Mouse (Mus musculus) stomach, postnatal 0 days (tissue): Measurements from ENCODE around the gene Plekha7.

Experiments
- CTCF ChIP-seq: IDR thresholded peaks from 2 replicates; pipeline ENCODE4 v1.5.1; 2016; ENCODE audit warnings: antibody characterized with exemption, low read depth, mild to moderate bottlenecking, moderate library complexity
- EP300 ChIP-seq: optimal IDR thresholded peaks from 2 replicates; pipeline ENCODE3; 2016; ENCODE audit warnings: antibody characterized with exemption

DNA sequence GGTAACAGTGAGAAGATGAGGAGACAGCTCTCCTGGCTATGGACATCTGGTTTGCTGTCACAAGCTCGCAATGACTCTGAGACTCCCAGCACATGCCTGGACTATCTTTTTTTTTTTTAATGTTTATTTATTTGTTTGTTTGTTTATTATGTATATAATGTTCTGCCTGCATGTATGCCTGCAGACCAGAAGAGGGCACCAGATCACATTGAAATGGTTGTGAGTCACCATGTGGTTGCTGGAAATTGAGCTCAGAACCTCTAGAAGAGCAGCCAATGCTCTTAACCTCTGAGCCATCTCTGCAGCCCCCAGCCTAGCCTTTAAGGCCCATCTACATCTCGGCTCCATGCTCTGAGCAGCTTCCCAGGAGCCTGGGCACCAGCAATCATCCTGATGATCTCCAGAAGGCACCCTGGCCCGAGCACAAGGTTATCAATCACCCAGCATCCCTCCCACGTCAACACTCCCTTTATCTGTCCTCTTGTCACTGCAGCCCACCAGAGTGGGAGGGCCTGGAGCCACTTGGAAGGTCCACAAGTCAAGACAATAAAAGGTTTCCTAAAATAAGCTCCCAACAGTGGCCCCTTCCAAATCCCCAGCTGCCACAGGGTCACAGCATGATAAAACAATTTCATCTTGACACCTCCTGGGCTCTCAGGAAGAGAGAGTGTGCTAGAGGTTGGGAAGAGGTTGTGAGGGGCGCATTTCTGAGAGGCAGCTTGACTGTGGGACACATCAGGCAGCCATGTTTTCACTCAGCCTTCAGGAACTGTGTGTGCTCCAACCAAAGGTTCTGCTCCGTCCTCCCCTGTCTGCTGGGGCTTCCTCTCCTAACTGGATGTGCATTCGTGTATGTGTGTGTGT, 63.6 kb downstream of the Plekha7 start:
- TF ChIP-seq CTCF = peak; percentile 65
- TF ChIP-seq EP300 = no peak
